Mouse (Mus musculus): ENCODE results near the gene Fcer2a. TPM values are rescaled to one million over a fixed set of nuclear protein-coding genes. Genes with fewer than 3 reads are reported as not detected.
A peak's percentile ranks its signal among the peaks of the same experiment; 100 is the strongest.

The Fcer2a gene
- polyA plus RNA-seq, 1 experiment: not detected

- no peak overlapping the region for H3K27ac ChIP-seq (ENCODE audit: insufficient read depth, low read depth, low read length)
- TF ChIP-seq CTCF (IDR thresholded peaks at IDR 0.05; ENCODE audit: low read depth, low read length) (no peak), POLR2A (IDR thresholded peaks at IDR 0.05; ENCODE audit: borderline replicate concordance, low read depth, low read length) (no peak)
- no peak overlapping the region for H3K4me3 ChIP-seq (ENCODE audit: insufficient read depth, low read length)
- H3K4me1 ChIP-seq (ENCODE audit: control insufficient read depth, insufficient read depth, low read length): peaks cover 18% of the 10 kb centered on the region
Measured at GRCm38 (mm10) chr8:3707611-3708010, 13.6 kb upstream of the Fcer2a start.

- peak; percentile 30; the same call in 1 of the 2 replicates for TF ChIP-seq CTCF (IDR thresholded peaks at IDR 0.05; ENCODE audit: low read depth, low read length)
- TF ChIP-seq POLR2A (IDR thresholded peaks at IDR 0.05; ENCODE audit: borderline replicate concordance, low read depth, low read length): no peak
- no peak overlapping the region for H3K4me3 ChIP-seq (ENCODE audit: insufficient read depth, low read length)
- H3K4me1 ChIP-seq (ENCODE audit: control insufficient read depth, insufficient read depth, low read length): peaks cover 3% of the 10 kb centered on the region
- H3K27ac ChIP-seq (ENCODE audit: insufficient read depth, low read depth, low read length): no peak overlapping the region
Measured at GRCm38 (mm10) chr8:3705711-3706110, 11.7 kb upstream of the Fcer2a start.

GRCm38 (mm10) chr8:3701491-3701890, 7.5 kb upstream of the Fcer2a start:
- no peaks in the 10 kb centered on the region for H3K4me1 ChIP-seq (ENCODE audit: control insufficient read depth, insufficient read depth, low read length)
- no peak overlapping the region for H3K27ac ChIP-seq (ENCODE audit: insufficient read depth, low read depth, low read length)
- no peak for TF ChIP-seq CTCF (IDR thresholded peaks at IDR 0.05; ENCODE audit: low read depth, low read length)
- TF ChIP-seq POLR2A (IDR thresholded peaks at IDR 0.05; ENCODE audit: borderline replicate concordance, low read depth, low read length): no peak
- no peak overlapping the region for H3K4me3 ChIP-seq (ENCODE audit: insufficient read depth, low read length)

GRCm38 (mm10) chr8:3690774-3691173, 3.2 kb downstream of the Fcer2a start:
- H3K4me3 ChIP-seq (ENCODE audit: insufficient read depth, low read length): no peak overlapping the region
- no peak for TF ChIP-seq CTCF (IDR thresholded peaks at IDR 0.05; ENCODE audit: low read depth, low read length)
- TF ChIP-seq POLR2A (IDR thresholded peaks at IDR 0.05; ENCODE audit: borderline replicate concordance, low read depth, low read length): no peak

GRCm38 (mm10) chr8:3687537-3687936, 6.4 kb downstream of the Fcer2a start:
- Histone ChIP-seq H3K4me3 (ENCODE audit: insufficient read depth, low read length) (no peak overlapping the region), H3K4me1 (ENCODE audit: control insufficient read depth, insufficient read depth, low read length) (no peaks in the 10 kb centered on the region), H3K27ac (ENCODE audit: insufficient read depth, low read depth, low read length) (no peak overlapping the region)
- TF ChIP-seq CTCF (IDR thresholded peaks at IDR 0.05; ENCODE audit: low read depth, low read length): no peak
- TF ChIP-seq POLR2A (IDR thresholded peaks at IDR 0.05; ENCODE audit: borderline replicate concordance, low read depth, low read length): no peak

More at GRCm38 (mm10) chr8:3690774-3691173, 3.2 kb downstream of the Fcer2a start:
- H3K4me1 ChIP-seq (ENCODE audit: control insufficient read depth, insufficient read depth, low read length): no peaks in the 10 kb centered on the region
- no peak overlapping the region for H3K27ac ChIP-seq (ENCODE audit: insufficient read depth, low read depth, low read length)

- Histone ChIP-seq H3K4me1 (ENCODE audit: control insufficient read depth, insufficient read depth, low read length) (no peaks in the 10 kb centered on the region), H3K27ac (ENCODE audit: insufficient read depth, low read depth, low read length) (no peak overlapping the region), H3K4me3 (ENCODE audit: insufficient read depth, low read length) (no peak overlapping the region)
- TF ChIP-seq POLR2A (IDR thresholded peaks at IDR 0.05; ENCODE audit: borderline replicate concordance, low read depth, low read length): no peak
- no peak for TF ChIP-seq CTCF (IDR thresholded peaks at IDR 0.05; ENCODE audit: low read depth, low read length)
Measured at GRCm38 (mm10) chr8:3685422-3685821, 8.6 kb downstream of the Fcer2a start.

- H3K4me1 ChIP-seq (ENCODE audit: control insufficient read depth, insufficient read depth, low read length): no peaks in the 10 kb centered on the region
- no peak overlapping the region for H3K27ac ChIP-seq (ENCODE audit: insufficient read depth, low read depth, low read length)
- H3K4me3 ChIP-seq (ENCODE audit: insufficient read depth, low read length): no peak overlapping the region
- no peak for TF ChIP-seq CTCF (IDR thresholded peaks at IDR 0.05; ENCODE audit: low read depth, low read length)
- no peak for TF ChIP-seq POLR2A (IDR thresholded peaks at IDR 0.05; ENCODE audit: borderline replicate concordance, low read depth, low read length)
Measured at GRCm38 (mm10) chr8:3684530-3684929, 9.4 kb downstream of the Fcer2a start.

- Histone ChIP-seq H3K4me3 (ENCODE audit: insufficient read depth, low read length) (no peak overlapping the region), H3K4me1 (ENCODE audit: control insufficient read depth, insufficient read depth, low read length) (no peaks in the 10 kb centered on the region), H3K27ac (ENCODE audit: insufficient read depth, low read depth, low read length) (no peak overlapping the region)
- no peak for TF ChIP-seq CTCF (IDR thresholded peaks at IDR 0.05; ENCODE audit: low read depth, low read length)
- TF ChIP-seq POLR2A (IDR thresholded peaks at IDR 0.05; ENCODE audit: borderline replicate concordance, low read depth, low read length): no peak
Measured at GRCm38 (mm10) chr8:3683408-3684176, 10.4 kb downstream of the Fcer2a start.

GRCm38 (mm10) chr8:3682435-3682834, 11.5 kb downstream of the Fcer2a start:
- TF ChIP-seq POLR2A (IDR thresholded peaks at IDR 0.05; ENCODE audit: borderline replicate concordance, low read depth, low read length) (no peak), CTCF (IDR thresholded peaks at IDR 0.05; ENCODE audit: low read depth, low read length) (no peak)
- Histone ChIP-seq H3K4me3 (ENCODE audit: insufficient read depth, low read length) (no peak overlapping the region), H3K27ac (ENCODE audit: insufficient read depth, low read depth, low read length) (no peak overlapping the region), H3K4me1 (ENCODE audit: control insufficient read depth, insufficient read depth, low read length) (no peaks in the 10 kb centered on the region)

- H3K27ac ChIP-seq (ENCODE audit: insufficient read depth, low read depth, low read length): no peak overlapping the region
- H3K4me3 ChIP-seq (ENCODE audit: insufficient read depth, low read length): no peak overlapping the region
- H3K4me1 ChIP-seq (ENCODE audit: control insufficient read depth, insufficient read depth, low read length): peaks cover 3% of the 10 kb centered on the region; the same call in 1 of the 2 replicates
- TF ChIP-seq CTCF (IDR thresholded peaks at IDR 0.05; ENCODE audit: low read depth, low read length) (no peak), POLR2A (IDR thresholded peaks at IDR 0.05; ENCODE audit: borderline replicate concordance, low read depth, low read length) (no peak)
Measured at GRCm38 (mm10) chr8:3679656-3680055, 14.3 kb downstream of the Fcer2a start.
